Mouse (Mus musculus) forebrain, embryonic 13.5 days (tissue): ENCODE data around the gene Zfand3. TPM values are rescaled to one million over a fixed set of nuclear protein-coding genes. Genes with fewer than 3 reads are reported as not detected.

Experiments used
- ATAC-seq: fragments of 200-750 bp; cut with Nextera tagmentation; 2 replicates; pipeline ENCODE4 v1.8.0; 2017
- H3K27ac ChIP-seq: fragments of 300-500 bp; sonication (generic); 2 replicates; pipeline ENCODE4 v1.5.1; 2015; ENCODE audit warnings: inconsistent platforms, mild to moderate bottlenecking, moderate library complexity
- H3K27me3 ChIP-seq: fragments of 300-500 bp; sonication (generic); 2 replicates; pipeline ENCODE4 v1.6.1; 2015; ENCODE audit warnings: mild to moderate bottlenecking, inconsistent platforms
- H3K36me3 ChIP-seq: fragments of 300-500 bp; sonication (generic); 2 replicates; pipeline ENCODE4 v1.6.1; 2015; ENCODE audit warnings: mild to moderate bottlenecking, inconsistent platforms; ENCODE audit not compliant: poor library complexity, severe bottlenecking
- H3K4me1 ChIP-seq: fragments of 300-500 bp; sonication (generic); 2 replicates; pipeline ENCODE4 v1.6.1; 2015; ENCODE audit warnings: inconsistent platforms
- H3K4me2 ChIP-seq: fragments of 300-500 bp; sonication (generic); 2 replicates; pipeline ENCODE4 v1.6.1; 2015; ENCODE audit warnings: inconsistent platforms, mild to moderate bottlenecking, moderate library complexity
- H3K4me3 ChIP-seq: fragments of 300-500 bp; sonication (generic); 2 replicates; pipeline ENCODE4 v1.5.1; 2015; ENCODE audit warnings: mild to moderate bottlenecking, inconsistent platforms
- H3K9ac ChIP-seq: fragments of 300-500 bp; sonication (generic); 2 replicates; pipeline ENCODE4 v1.6.1; 2015; ENCODE audit warnings: mild to moderate bottlenecking, inconsistent platforms
- H3K9me3 ChIP-seq: fragments of 300-500 bp; sonication (generic); replicated peaks from 2 replicates; pipeline ENCODE4 v1.6.1; 2016; ENCODE audit warnings: inconsistent platforms
- WGBS: fragments of 180-500 bp; shearing (Covaris S2); methylation state at CpG from one replicate; pipeline ENCODE4 v1.1.7; 2015; 5-methylcytosine and 5-hydroxymethylcytosine counted together
- polyA plus RNA-seq: library from polyadenylated mRNA; unstranded; fragments of >200 nt; fragmentation: Nextera tagmentation; extraction: Ambion mirVana; gene quantifications from 2 replicates; pipeline ENCODE4 v1.2.1, GENCODE M21; 2015

Gene Zfand3
- polyA plus RNA-seq, 1 experiment from 2014 or later = 63.3 TPM

- H3K9ac ChIP-seq = no peak overlapping the region
- no peak overlapping the region for H3K27ac ChIP-seq
- no peaks in the 10 kb centered on the region; the same call in 1 of the 2 replicates for H3K36me3 ChIP-seq
- H3K4me1 ChIP-seq = peaks cover 59% of the 10 kb centered on the region
- WGBS = 69% methylated on average over 10 of the region's 10 CpGs
- no peak for ATAC-seq
- H3K4me2 ChIP-seq = no peak overlapping the region
- no peaks in the 10 kb centered on the region for H3K9me3 ChIP-seq
- H3K4me3 ChIP-seq = no peak overlapping the region
- H3K27me3 ChIP-seq = no peaks in the 10 kb centered on the region
Measured at GRCm38 (mm10) chr17:30145596-30146149, 141.1 kb downstream of the Zfand3 start.

- no peak overlapping the region; the same call in 1 of the 2 replicates for H3K27ac ChIP-seq
Measured at GRCm38 (mm10) chr17:30146555-30146954, 142.0 kb downstream of the Zfand3 start.

GRCm38 (mm10) chr17:30147897-30148296 lies 143.4 kb downstream of the Zfand3 start:
- no peak overlapping the region for H3K9ac ChIP-seq
- H3K27ac ChIP-seq = no peak overlapping the region
- peaks cover 59% of the 10 kb centered on the region for H3K4me1 ChIP-seq
- ATAC-seq = no peak
- no peaks in the 10 kb centered on the region; the same call in 1 of the 2 replicates for H3K36me3 ChIP-seq
- no peaks in the 10 kb centered on the region for H3K27me3 ChIP-seq
- no peak overlapping the region for H3K4me2 ChIP-seq
- H3K4me3 ChIP-seq = no peak overlapping the region
- WGBS = 57% methylated on average over 1 of the region's 1 CpGs
- no peaks in the 10 kb centered on the region for H3K9me3 ChIP-seq

More at GRCm38 (mm10) chr17:30146555-30146954, 142.0 kb downstream of the Zfand3 start:
- Histone ChIP-seq H3K27me3 (no peaks in the 10 kb centered on the region), H3K9me3 (no peaks in the 10 kb centered on the region), H3K4me2 (no peak overlapping the region), H3K4me1 (peaks cover 59% of the 10 kb centered on the region), H3K9ac (no peak overlapping the region), H3K36me3 (no peaks in the 10 kb centered on the region; the same call in 1 of the 2 replicates), H3K4me3 (no peak overlapping the region)
- ATAC-seq = no peak
- 82% methylated on average over 7 of the region's 7 CpGs for WGBS

GRCm38 (mm10) chr17:30148320-30148719 lies 143.8 kb downstream of the Zfand3 start:
- Histone ChIP-seq H3K9me3 (no peaks in the 10 kb centered on the region), H3K27me3 (no peaks in the 10 kb centered on the region), H3K4me2 (no peak overlapping the region), H3K4me3 (no peak overlapping the region), H3K36me3 (no peaks in the 10 kb centered on the region; the same call in 1 of the 2 replicates), H3K9ac (no peak overlapping the region), H3K27ac (peak overlapping the region; percentile 48), H3K4me1 (peaks cover 59% of the 10 kb centered on the region)
- ATAC-seq = no peak
- WGBS = 68% methylated on average over 6 of the region's 6 CpGs

GRCm38 (mm10) chr17:30149911-30150310 lies 145.4 kb downstream of the Zfand3 start:
- peak; percentile 50; the same call in 1 of the 2 replicates for ATAC-seq
- Histone ChIP-seq H3K27ac (no peak overlapping the region), H3K4me2 (no peak overlapping the region), H3K9me3 (no peaks in the 10 kb centered on the region), H3K36me3 (no peaks in the 10 kb centered on the region), H3K4me1 (peaks cover 56% of the 10 kb centered on the region), H3K4me3 (no peak overlapping the region), H3K9ac (no peak overlapping the region), H3K27me3 (no peaks in the 10 kb centered on the region)
- 53% methylated on average over 6 of the region's 6 CpGs for WGBS

- no peak overlapping the region for H3K27ac ChIP-seq
- no peak overlapping the region for H3K4me3 ChIP-seq
- no peak overlapping the region for H3K9ac ChIP-seq
- no peaks in the 10 kb centered on the region for H3K9me3 ChIP-seq
- H3K4me2 ChIP-seq = no peak overlapping the region
- no peak for ATAC-seq
- no peaks in the 10 kb centered on the region for H3K27me3 ChIP-seq
- WGBS = 83% methylated on average over 4 of the region's 4 CpGs
- H3K4me1 ChIP-seq = peaks cover 57% of the 10 kb centered on the region
- no peaks in the 10 kb centered on the region for H3K36me3 ChIP-seq
Measured at GRCm38 (mm10) chr17:30154144-30154543, 149.6 kb downstream of the Zfand3 start.

- no peak overlapping the region for H3K27ac ChIP-seq
- ATAC-seq = no peak
Measured at GRCm38 (mm10) chr17:30154861-30155260, 150.3 kb downstream of the Zfand3 start.

GRCm38 (mm10) chr17:30155411-30155925 lies 150.9 kb downstream of the Zfand3 start:
- 72% methylated on average over 7 of the region's 7 CpGs for WGBS
- no peak for ATAC-seq
- Histone ChIP-seq H3K4me3 (no peak overlapping the region), H3K36me3 (no peaks in the 10 kb centered on the region), H3K27ac (no peak overlapping the region), H3K4me1 (peaks cover 48% of the 10 kb centered on the region), H3K9ac (0 out of 2 replicates have a peak overlapping the region, but pooled peaks have one; percentile 34), H3K9me3 (no peaks in the 10 kb centered on the region), H3K27me3 (no peaks in the 10 kb centered on the region), H3K4me2 (no peak overlapping the region)

More at GRCm38 (mm10) chr17:30154861-30155260, 150.3 kb downstream of the Zfand3 start:
- no peaks in the 10 kb centered on the region for H3K36me3 ChIP-seq
- no peaks in the 10 kb centered on the region for H3K27me3 ChIP-seq
- no peak overlapping the region for H3K4me2 ChIP-seq
- H3K9ac ChIP-seq = no peak overlapping the region
- H3K4me3 ChIP-seq = no peak overlapping the region
- no peaks in the 10 kb centered on the region for H3K9me3 ChIP-seq
- H3K4me1 ChIP-seq = peaks cover 50% of the 10 kb centered on the region
- 79% methylated on average over 1 of the region's 1 CpGs for WGBS

- Histone ChIP-seq H3K27me3 (no peaks in the 10 kb centered on the region), H3K36me3 (no peaks in the 10 kb centered on the region), H3K27ac (0 out of 2 replicates have a peak overlapping the region, but pooled peaks have one; percentile 14), H3K9me3 (no peaks in the 10 kb centered on the region), H3K4me3 (no peak overlapping the region), H3K4me2 (no peak overlapping the region), H3K4me1 (peaks cover 48% of the 10 kb centered on the region), H3K9ac (no peak overlapping the region)
- no peak for ATAC-seq
- WGBS = 64% methylated on average over 10 of the region's 10 CpGs
Measured at GRCm38 (mm10) chr17:30158419-30159108, 154.0 kb downstream of the Zfand3 start.

GRCm38 (mm10) chr17:30159341-30159740 lies 154.8 kb downstream of the Zfand3 start:
- H3K4me2 ChIP-seq = no peak overlapping the region
- H3K4me1 ChIP-seq = peaks cover 46% of the 10 kb centered on the region
- no peaks in the 10 kb centered on the region for H3K27me3 ChIP-seq
- ATAC-seq = no peak
- H3K4me3 ChIP-seq = no peak overlapping the region
- H3K27ac ChIP-seq = no peak overlapping the region
- no peaks in the 10 kb centered on the region for H3K9me3 ChIP-seq
- WGBS = 79% methylated on average over 5 of the region's 5 CpGs
- no peak overlapping the region for H3K9ac ChIP-seq
- no peaks in the 10 kb centered on the region for H3K36me3 ChIP-seq

- H3K4me2 ChIP-seq = no peak overlapping the region
- H3K9ac ChIP-seq = no peak overlapping the region
- no peak overlapping the region for H3K4me3 ChIP-seq
- H3K27ac ChIP-seq = no peak overlapping the region
- 92% methylated on average over 14 of the region's 14 CpGs for WGBS
- H3K27me3 ChIP-seq = no peaks in the 10 kb centered on the region
- ATAC-seq = no peak
- H3K9me3 ChIP-seq = no peaks in the 10 kb centered on the region
- H3K36me3 ChIP-seq = no peaks in the 10 kb centered on the region
- peaks cover 39% of the 10 kb centered on the region for H3K4me1 ChIP-seq
Measured at GRCm38 (mm10) chr17:30160823-30161432, 156.4 kb downstream of the Zfand3 start.

GRCm38 (mm10) chr17:30162983-30163382 lies 158.4 kb downstream of the Zfand3 start:
- Histone ChIP-seq H3K27me3 (no peaks in the 10 kb centered on the region), H3K27ac (no peak overlapping the region), H3K4me3 (no peak overlapping the region), H3K9ac (no peak overlapping the region), H3K36me3 (no peaks in the 10 kb centered on the region), H3K4me2 (no peak overlapping the region), H3K9me3 (no peaks in the 10 kb centered on the region), H3K4me1 (peaks cover 19% of the 10 kb centered on the region)
- WGBS = 94% methylated on average over 5 of the region's 5 CpGs
- no peak for ATAC-seq
